ENCODE assay signal across 7 mouse cellular contexts in the genomic region with DNA sequence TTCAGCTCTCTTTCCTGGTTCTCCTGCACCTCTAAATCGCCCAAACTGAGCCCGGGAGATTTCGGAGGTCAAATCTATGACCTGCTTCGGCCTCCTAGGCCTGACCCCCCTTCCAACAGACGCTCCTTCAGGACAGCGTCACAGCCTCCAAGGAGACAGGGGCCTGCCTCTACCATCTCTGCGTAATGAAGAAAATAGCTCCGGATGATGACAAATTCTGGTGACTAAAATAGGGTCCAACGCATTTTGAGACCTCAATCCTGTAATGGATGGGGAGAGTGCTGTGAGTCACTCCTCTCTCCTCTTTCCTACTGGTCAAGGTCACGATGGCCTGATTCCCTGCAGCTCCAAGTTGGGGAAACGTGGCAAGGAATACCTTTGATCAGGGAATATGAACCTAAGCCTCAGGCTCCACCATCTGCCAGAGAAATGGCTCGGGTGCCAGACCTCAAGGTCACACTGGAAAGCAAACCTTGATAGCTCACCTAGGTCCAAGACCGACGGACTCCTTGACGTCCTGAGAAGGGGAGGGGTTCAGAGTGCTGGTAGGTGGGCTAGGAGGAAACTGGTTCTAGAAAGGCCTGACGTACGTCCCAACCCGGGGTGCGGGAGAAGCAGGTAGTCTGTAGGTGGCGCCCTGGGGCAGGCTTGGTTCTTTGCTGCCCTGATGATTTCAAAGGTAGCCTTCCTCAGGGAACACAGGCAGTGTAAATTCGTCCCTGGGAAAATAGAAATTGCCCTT. TPM values are rescaled to one million over a fixed set of nuclear protein-coding genes. Genes with fewer than 3 reads are reported as not detected.
A peak's percentile ranks its signal among the peaks of the same experiment; 100 is the strongest.
DNase-seq lines count a peak whose midpoint lies in the region; ATAC-seq and TF ChIP-seq lines count a peak whose summit lies in the region.

No protein-coding gene starts in this region.

- H3K27ac ChIP-seq in intestine, postnatal 0 days (ENCODE audit: low read depth, low read length): peak overlapping the region; percentile 90
- H3K27ac ChIP-seq in midbrain, embryonic 10.5 days (replicated peaks): peak overlapping the region; percentile 96

- 0 out of 2 replicates have a peak, but pooled peaks cover 3% of the 10 kb centered on the region for H3K4me1 ChIP-seq in intestine, postnatal 0 days (replicated peaks; ENCODE audit: control insufficient read depth, insufficient read depth, low read length)
- H3K4me1 ChIP-seq in midbrain, embryonic 10.5 days: peaks cover 24% of the 10 kb centered on the region

- H3K4me2 ChIP-seq in intestine, postnatal 0 days (replicated peaks; ENCODE audit: low read depth): peak overlapping the region; percentile 86

- peak overlapping the region; percentile 69 for H3K9ac ChIP-seq in intestine, postnatal 0 days (ENCODE audit: low read depth, low read length)

- H3K4me3 ChIP-seq in intestine, postnatal 0 days (ENCODE audit: low read depth, low read length): peak overlapping the region; percentile 91
- peak overlapping the region; percentile 93 for H3K4me3 ChIP-seq in midbrain, embryonic 10.5 days

- intact Hi-C loops in left cerebral cortex, postnatal 36 days (cut with DNase I): loop anchor here (1.0 to 5.0 kb wide), 2 partner anchors 34 to 47 kb away; a partner anchor contains a TSS

- H3K9me3 ChIP-seq in intestine, postnatal 0 days (ENCODE audit: control insufficient read depth): no peaks in the 10 kb centered on the region
- H3K9me3 ChIP-seq in midbrain, embryonic 10.5 days (replicated peaks): no peaks in the 10 kb centered on the region

- peak; percentile 91 for TF ChIP-seq CTCF in intestine, postnatal 0 days (IDR thresholded peaks at IDR 0.05; ENCODE audit: low read depth)

- H3K36me3 ChIP-seq in intestine, postnatal 0 days (ENCODE audit: control insufficient read depth, insufficient read depth): peaks cover 12% of the 10 kb centered on the region
- H3K36me3 ChIP-seq in midbrain, embryonic 10.5 days: peaks cover 29% of the 10 kb centered on the region

- 8% methylated on average over 21 of the region's 21 CpGs for WGBS in intestine, postnatal 0 days
- 8% methylated on average over 21 of the region's 21 CpGs for WGBS in midbrain, embryonic 10.5 days

- no peaks in the 10 kb centered on the region for H3K27me3 ChIP-seq in intestine, postnatal 0 days (replicated peaks; ENCODE audit: control insufficient read depth, insufficient read depth, low read length)
- H3K27me3 ChIP-seq in midbrain, embryonic 10.5 days (ENCODE audit: low read depth, poor library complexity, severe bottlenecking): no peaks in the 10 kb centered on the region

- ATAC-seq in intestine, postnatal 0 days: peak; percentile 65

- peak; percentile 94 for DNase-seq in adrenal gland, postnatal 10 days
- peak; percentile 72 for DNase-seq in embryo, embryonic 9.5 days (ENCODE audit: extremely low spot score)
- peak; percentile 43 to 69 for DNase-seq in gastrocnemius, postnatal 4 days (ENCODE audit: low spot score in 2 of 2)
- DNase-seq in left cerebral cortex, postnatal 36 days (ENCODE audit: low spot score in 2 of 2): peak; percentile 85 to 86
- peak; percentile 68 for DNase-seq in midbrain, embryonic 10.5 days (ENCODE audit: low spot score)
- peak; percentile 85 for DNase-seq in right cerebral cortex, postnatal 4 days

RNA-seq across cellular contexts. Expression of a gene that starts 0.7 kb away (rescaled TPM):
- 100 to 1,000 TPM in 1 of 2 experiments, 10 to 100 TPM in 1; 93.1 to 104 TPM for total RNA-seq in adrenal gland, postnatal 10 days (2021)
- total RNA-seq in gastrocnemius, postnatal 4 days (2021): 10 to 100 TPM; 40.9 to 41.0 TPM
- 30.1 and 33.6 TPM in 2 replicates for polyA plus RNA-seq in intestine, postnatal 0 days (2015; fragmentation: Nextera tagmentation; extraction: Ambion mirVana)
- 10 to 100 TPM; 60.9 to 67.5 TPM for total RNA-seq in left cerebral cortex, postnatal 36 days (2021)
- 42.6 and 48.8 TPM in 2 replicates for polyA plus RNA-seq in midbrain, embryonic 10.5 days (2016; fragmentation: Nextera tagmentation; extraction: Ambion mirVana)

RNA-seq across cellular contexts. Expression of a gene that starts 49.1 kb away (rescaled TPM):
- total RNA-seq in adrenal gland, postnatal 10 days (2021): 10 to 100 TPM; 78.7 to 79.4 TPM
- total RNA-seq in gastrocnemius, postnatal 4 days (2021): 1 to 10 TPM; 1.2 to 1.4 TPM
- polyA plus RNA-seq in intestine, postnatal 0 days (2015; fragmentation: Nextera tagmentation; extraction: Ambion mirVana): 2.7 and 3.4 TPM in 2 replicates
- 100 to 1,000 TPM; 362 to 401 TPM for total RNA-seq in left cerebral cortex, postnatal 36 days (2021)
- 8.4 and 15.2 TPM in 2 replicates for polyA plus RNA-seq in midbrain, embryonic 10.5 days (2016; fragmentation: Nextera tagmentation; extraction: Ambion mirVana)

Comparison
In these comparisons a context has a peak if more than half of its experiments do, and no peak if none do; other contexts are left out.
1. Peak in every context shown above with its lines: DNase-seq, ATAC-seq, H3K4me3 ChIP-seq and H3K27ac ChIP-seq.
2. RNA of a gene that starts 49.1 kb away (total RNA-seq): 362 to 401 TPM in left cerebral cortex, postnatal 36 days and 78.7 to 79.4 TPM in adrenal gland, postnatal 10 days; 1.2 to 1.4 TPM in gastrocnemius, postnatal 4 days; every median in the first group is over 10 times any median in the second.